Mouse (Mus musculus) midbrain, embryonic 11.5 days (tissue): ENCODE measurements at regions not wholly inside any gene's neighbourhood (a gene's known extent, or its start where the extent isn't known, plus 50 kb on each side); places are given as distances from the start of the nearest gene placed in this dataset.

Experiments used
- ATAC-seq: fragments of 200-750 bp; cut with Nextera tagmentation; 2 replicates; pipeline ENCODE4 v1.8.0; 2017; ENCODE audit warnings: moderate TSS enrichment, moderate library complexity; ENCODE audit not compliant: low FRiP score
- DNase-seq: peaks from one replicate; pipeline ENCODE4 v3.0.0; 2015; ENCODE audit warnings: low spot score; ENCODE audit errors: missing footprints
- H3K27ac ChIP-seq: fragments of 300-500 bp; sonication (generic); 2 replicates; pipeline ENCODE4 v1.5.1; 2014; ENCODE audit warnings: low read depth, low read length
- H3K27me3 ChIP-seq: fragments of 300-500 bp; sonication (generic); 2 replicates; pipeline ENCODE4 v1.6.1; 2014; ENCODE audit warnings: mild to moderate bottlenecking, low read length, moderate library complexity, mixed read lengths; ENCODE audit not compliant: control insufficient read depth, insufficient read depth
- H3K36me3 ChIP-seq: fragments of 300-500 bp; sonication (generic); 2 replicates; pipeline ENCODE4 v1.6.1; 2014; ENCODE audit warnings: mild to moderate bottlenecking, low read length, moderate library complexity, mixed read lengths; ENCODE audit not compliant: control insufficient read depth, insufficient read depth
- H3K4me1 ChIP-seq: fragments of 300-500 bp; sonication (generic); 2 replicates; pipeline ENCODE4 v1.6.1; 2014; ENCODE audit warnings: low read length; ENCODE audit not compliant: control insufficient read depth, insufficient read depth
- H3K4me2 ChIP-seq: fragments of 300-500 bp; sonication (generic); 2 replicates; pipeline ENCODE4 v1.6.1; 2014; ENCODE audit warnings: mild to moderate bottlenecking, moderate library complexity
- H3K4me3 ChIP-seq: fragments of 300-500 bp; sonication (generic); 2 replicates; pipeline ENCODE4 v1.5.1; 2014; ENCODE audit warnings: low read depth, low read length
- H3K9ac ChIP-seq: fragments of 300-500 bp; sonication (generic); 2 replicates; pipeline ENCODE4 v1.6.1; 2014; ENCODE audit warnings: low read length
- H3K9me3 ChIP-seq: fragments of 300-500 bp; sonication (generic); 2 replicates; pipeline ENCODE4 v1.6.1; 2016; ENCODE audit warnings: low read length; ENCODE audit not compliant: control insufficient read depth
- WGBS: fragments of 180-500 bp; shearing (Covaris S2); extraction: QIAGEN DNeasy Blood & Tissue Kit; methylation state at CpG from one replicate; pipeline ENCODE4 v1.1.7; 2014; 5-methylcytosine and 5-hydroxymethylcytosine counted together

- Histone ChIP-seq H3K27ac (peak overlapping the region; percentile 10; the same call in 1 of the 2 replicates), H3K4me1 (peaks cover 8% of the 10 kb centered on the region), H3K4me2 (peak overlapping the region; percentile 22), H3K9ac (peak overlapping the region; percentile 9; the same call in 1 of the 2 replicates), H3K4me3 (no peak overlapping the region), H3K27me3 (no peaks in the 10 kb centered on the region), H3K36me3 (no peaks in the 10 kb centered on the region), H3K9me3 (no peaks in the 10 kb centered on the region)
- 10% methylated on average over 10 of the region's 10 CpGs for WGBS
- DNase-seq, result peak; percentile 88
- ATAC-seq, result peak; percentile 90
Observed at GRCm38 (mm10) chr4:9136188-9136569, 897.3 kb upstream of the Car8 start.

- H3K4me1 ChIP-seq, result peaks cover 8% of the 10 kb centered on the region
- H3K27ac ChIP-seq, result no peak overlapping the region
- 11% methylated on average over 21 of the region's 21 CpGs for WGBS
- ATAC-seq (peak; percentile 89), DNase-seq (peak; percentile 99)
- H3K9ac ChIP-seq, result no peak overlapping the region
- no peaks in the 10 kb centered on the region for H3K36me3 ChIP-seq
- peak overlapping the region; percentile 22 for H3K4me2 ChIP-seq
- H3K27me3 ChIP-seq, result no peaks in the 10 kb centered on the region
- no peaks in the 10 kb centered on the region for H3K9me3 ChIP-seq
- H3K4me3 ChIP-seq, result no peak overlapping the region
Observed at GRCm38 (mm10) chr4:9135481-9136187, 896.8 kb upstream of the Car8 start.

DNA sequence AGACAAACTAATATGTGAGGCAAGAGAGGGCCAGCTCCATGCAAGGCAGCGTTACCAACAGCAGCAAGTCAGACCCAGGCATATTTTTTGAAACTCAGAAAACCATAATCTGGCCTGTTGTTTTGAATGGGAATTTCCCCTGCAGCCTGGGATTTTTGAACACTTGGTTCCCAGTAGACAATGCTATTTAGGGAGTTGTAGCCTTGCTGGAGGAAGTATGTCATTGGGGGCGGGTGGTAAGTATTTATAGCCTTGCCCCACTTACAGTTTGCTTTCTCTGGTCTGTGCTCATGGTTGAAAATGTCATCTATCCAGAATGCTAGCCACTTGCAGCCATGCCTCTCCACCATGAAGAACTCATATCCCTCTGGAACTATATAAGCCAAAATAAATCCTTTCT, 894.9 kb upstream of the Car8 start:
- peaks cover 8% of the 10 kb centered on the region for H3K4me1 ChIP-seq
- H3K9me3 ChIP-seq, result no peaks in the 10 kb centered on the region
- no peaks in the 10 kb centered on the region for H3K27me3 ChIP-seq
- no peaks in the 10 kb centered on the region for H3K36me3 ChIP-seq
- no peak overlapping the region for H3K4me2 ChIP-seq
- 86% methylated on average over 2 of the region's 2 CpGs for WGBS
- no peak for ATAC-seq
- DNase-seq, result no peak
- H3K9ac ChIP-seq, result no peak overlapping the region
- H3K4me3 ChIP-seq, result no peak overlapping the region
- no peak overlapping the region for H3K27ac ChIP-seq

- no peaks in the 10 kb centered on the region for H3K27me3 ChIP-seq
- no peak for DNase-seq
- H3K4me3 ChIP-seq, result no peak overlapping the region
- no peak overlapping the region for H3K27ac ChIP-seq
- no peak overlapping the region for H3K9ac ChIP-seq
- no peak for ATAC-seq
- no peaks in the 10 kb centered on the region for H3K9me3 ChIP-seq
- H3K4me2 ChIP-seq, result no peak overlapping the region
- H3K36me3 ChIP-seq, result no peaks in the 10 kb centered on the region
- WGBS, result 75% methylated on average over 12 of the region's 12 CpGs
- peaks cover 8% of the 10 kb centered on the region for H3K4me1 ChIP-seq
Observed at GRCm38 (mm10) chr4:9132982-9133625, 894.3 kb upstream of the Car8 start.

- Histone ChIP-seq H3K27ac (no peak overlapping the region), H3K27me3 (no peaks in the 10 kb centered on the region), H3K4me2 (no peak overlapping the region), H3K4me1 (peaks cover 8% of the 10 kb centered on the region), H3K4me3 (no peak overlapping the region), H3K9ac (no peak overlapping the region), H3K36me3 (no peaks in the 10 kb centered on the region), H3K9me3 (no peaks in the 10 kb centered on the region)
- no peak for ATAC-seq
- WGBS, result 94% methylated on average over 6 of the region's 6 CpGs
- DNase-seq, result no peak
Observed at GRCm38 (mm10) chr4:9132356-9132755, 893.5 kb upstream of the Car8 start.

- Histone ChIP-seq H3K27me3 (no peaks in the 10 kb centered on the region), H3K4me1 (peaks cover 5% of the 10 kb centered on the region), H3K4me2 (no peak overlapping the region), H3K27ac (no peak overlapping the region), H3K4me3 (no peak overlapping the region), H3K9ac (no peak overlapping the region), H3K9me3 (no peaks in the 10 kb centered on the region), H3K36me3 (no peaks in the 10 kb centered on the region)
- 77% methylated on average over 9 of the region's 9 CpGs for WGBS
- no peak for DNase-seq
- no peak for ATAC-seq
Observed at GRCm38 (mm10) chr4:9131610-9132009, 892.8 kb upstream of the Car8 start.

GRCm38 (mm10) chr4:9125236-9125963, 886.6 kb upstream of the Car8 start:
- no peaks in the 10 kb centered on the region for H3K36me3 ChIP-seq
- H3K4me3 ChIP-seq, result no peak overlapping the region
- H3K9me3 ChIP-seq, result no peaks in the 10 kb centered on the region
- DNase-seq (no peak), ATAC-seq (peak; percentile 56; the same call in 1 of the 2 replicates)
- H3K9ac ChIP-seq, result no peak overlapping the region
- no peaks in the 10 kb centered on the region for H3K27me3 ChIP-seq
- WGBS, result 45% methylated on average over 11 of the region's 11 CpGs
- no peak overlapping the region for H3K27ac ChIP-seq
- peaks cover 2% of the 10 kb centered on the region; the same call in 1 of the 2 replicates for H3K4me1 ChIP-seq
- no peak overlapping the region for H3K4me2 ChIP-seq

DNA sequence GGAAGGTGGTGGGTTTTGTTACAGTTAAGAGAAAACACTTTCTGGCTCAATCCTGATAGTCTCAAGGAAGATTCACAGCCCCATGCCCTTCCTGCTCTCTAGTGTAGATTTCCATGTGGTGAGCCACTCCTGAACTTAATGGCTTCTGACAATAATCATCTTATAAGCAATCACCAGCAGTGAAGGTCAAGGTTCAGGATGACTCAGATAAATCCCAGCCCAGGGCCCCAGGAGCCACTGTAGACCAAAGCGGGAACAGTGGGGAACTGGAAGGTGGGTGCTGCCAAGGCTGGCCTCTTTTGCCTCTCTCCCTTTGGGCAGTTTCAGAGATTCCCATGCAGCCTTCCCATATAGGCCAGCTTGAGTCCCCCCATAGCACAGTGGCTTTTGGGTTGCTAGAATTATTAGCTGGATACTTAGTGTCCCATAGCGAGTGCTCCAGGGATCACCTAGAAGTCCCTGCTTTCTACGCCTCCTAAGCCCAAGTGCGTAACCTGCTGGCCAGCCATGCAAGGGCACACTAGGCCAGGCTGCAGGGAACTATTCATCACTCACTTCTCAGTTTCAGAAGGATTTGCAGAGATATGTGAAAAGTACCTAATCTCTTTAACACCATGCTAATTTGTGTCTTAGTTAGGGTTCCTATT, 885.9 kb upstream of the Car8 start:
- Histone ChIP-seq H3K4me2 (no peak overlapping the region), H3K9me3 (no peaks in the 10 kb centered on the region), H3K4me3 (no peak overlapping the region), H3K27ac (no peak overlapping the region), H3K9ac (no peak overlapping the region), H3K4me1 (peaks cover 2% of the 10 kb centered on the region; the same call in 1 of the 2 replicates), H3K36me3 (no peaks in the 10 kb centered on the region), H3K27me3 (no peaks in the 10 kb centered on the region)
- ATAC-seq, result no peak
- WGBS, result 86% methylated on average over 4 of the region's 4 CpGs
- no peak for DNase-seq
